Mouse (Mus musculus) naive thymus-derived CD4-positive, alpha-beta T cell, adult 5 months (primary cell): ENCODE measurements around the gene Sprr2a3. TPM values are rescaled to one million over a fixed set of nuclear protein-coding genes. Genes with fewer than 3 reads are reported as not detected.

ENCODE experiments used
- polyA plus RNA-seq: library from polyadenylated mRNA; unstranded; fragments of 100-300 nt; shearing (Covaris generic); gene quantifications from one replicate; pipeline ENCODE4 v1.2.1, GENCODE M21; 2017

Sprr2a3 gene
- polyA plus RNA-seq = not detected

DNA sequence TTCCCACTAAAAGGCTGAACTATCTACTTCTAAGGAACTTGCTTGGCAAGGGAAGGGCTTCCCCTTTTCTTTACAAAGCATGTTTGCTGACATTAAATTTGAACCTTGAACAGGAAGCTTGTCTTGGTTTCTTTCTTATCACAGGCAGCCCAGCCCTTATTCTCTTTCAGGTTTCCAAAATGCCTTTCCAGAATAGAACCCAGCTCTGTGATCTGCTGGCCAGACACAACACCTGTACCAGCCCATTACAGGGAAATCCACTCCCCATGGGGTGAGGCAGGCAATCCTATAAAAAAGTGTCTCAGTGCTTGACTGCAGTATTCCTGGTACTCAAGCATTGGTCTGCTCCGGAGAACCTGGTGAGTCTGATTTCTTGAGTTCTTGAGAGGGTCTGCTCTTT lies at the start of gene Sprr2a3:
Gene Sprr2a3 (plus strand): TSS at position 317 of the 400 bp plus-strand sequence.

DNA sequence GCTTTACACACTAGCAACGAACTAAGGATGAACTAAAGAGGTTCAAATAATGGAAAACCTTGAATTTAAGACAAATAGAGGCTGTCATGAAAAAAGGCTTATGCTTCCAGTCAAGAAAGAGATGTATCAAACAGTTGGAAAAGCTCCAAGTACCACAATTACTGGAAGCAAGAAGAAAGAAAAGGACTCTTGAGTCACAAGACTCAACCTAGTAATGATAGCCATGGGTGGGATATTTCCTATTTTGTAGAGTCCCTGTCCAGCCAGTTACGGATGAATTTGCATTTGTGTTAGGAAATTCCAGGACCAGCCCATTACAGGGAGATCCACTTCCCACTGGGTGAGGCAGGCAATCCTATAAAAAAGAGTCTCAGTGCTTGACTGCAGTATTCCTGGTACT lies 31.1 kb downstream of the Sprr2a3 start, which contains the start of gene Sprr2b:
Gene Sprr2b (plus strand): TSS at position 301 of the 400 bp plus-strand sequence.

DNA sequence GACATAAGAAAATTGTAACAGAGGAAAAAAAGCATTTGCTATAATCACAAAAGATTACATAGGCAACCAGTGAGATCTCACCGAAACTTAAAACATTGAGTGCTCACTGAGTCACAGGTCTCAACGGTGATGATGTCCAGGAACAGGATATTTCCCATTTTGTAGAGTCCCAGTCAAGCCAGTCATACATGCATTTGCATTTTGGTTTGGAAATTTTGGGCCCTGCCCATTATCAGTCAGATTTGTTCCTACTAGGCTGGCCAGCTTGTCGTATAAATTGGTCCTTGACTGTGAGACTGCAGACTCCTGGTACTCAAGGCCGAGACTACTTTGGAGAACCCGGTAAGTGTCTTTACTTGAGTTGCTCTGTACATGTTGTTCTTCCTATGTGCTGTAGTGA lies 53.6 kb downstream of the Sprr2a3 start, which contains the start of gene Sprr2d:
Gene Sprr2d (plus strand): TSS at position 301 of the 400 bp plus-strand sequence.

Other genes starting within 250 kb of the Sprr2a3 start
- not detected for gene Lor, start 202.3 kb upstream of the Sprr2a3 start, polyA plus RNA-seq
- not detected for gene Prr9, start 161.5 kb upstream of the Sprr2a3 start, polyA plus RNA-seq
- not detected for gene Lelp1, start 142.7 kb upstream of the Sprr2a3 start, polyA plus RNA-seq
- not detected for gene Sprr2a1, start 69.6 kb upstream of the Sprr2a3 start, polyA plus RNA-seq
- not detected for gene Sprr2a2, start 69.5 kb upstream of the Sprr2a3 start, polyA plus RNA-seq
- gene Sprr2b, start 31.2 kb downstream of the Sprr2a3 start, polyA plus RNA-seq = not detected
- not detected for gene Sprr2d, start 53.7 kb downstream of the Sprr2a3 start, polyA plus RNA-seq
- gene Sprr2e, start 66.7 kb downstream of the Sprr2a3 start, polyA plus RNA-seq = not detected
- gene Sprr2f, start 79.8 kb downstream of the Sprr2a3 start, polyA plus RNA-seq = not detected
- gene Sprr2h, start 100.3 kb downstream of the Sprr2a3 start, polyA plus RNA-seq = not detected
- gene Sprr2i, start 122.6 kb downstream of the Sprr2a3 start, polyA plus RNA-seq = not detected
- not detected for gene Sprr2j-ps, start 132.7 kb downstream of the Sprr2a3 start, polyA plus RNA-seq
- gene Gm9774, start 144.0 kb downstream of the Sprr2a3 start, polyA plus RNA-seq = 14.5 TPM
- not detected for gene Sprr2k, start 147.2 kb downstream of the Sprr2a3 start, polyA plus RNA-seq
- not detected for gene Sprr1b, start 153.4 kb downstream of the Sprr2a3 start, polyA plus RNA-seq
- not detected for gene Sprr3, start 173.3 kb downstream of the Sprr2a3 start, polyA plus RNA-seq
- gene Sprr1a, start 200.5 kb downstream of the Sprr2a3 start, polyA plus RNA-seq = not detected
- gene Sprr4, start 215.1 kb downstream of the Sprr2a3 start, polyA plus RNA-seq = not detected
- not detected for gene 2310046K23Rik, start 249.1 kb downstream of the Sprr2a3 start, polyA plus RNA-seq